Mouse (Mus musculus): Measurements from ENCODE around the gene Pyy.

- peak; percentile 70; the same call in 1 of the 2 replicates for TF ChIP-seq POLR2A (IDR thresholded peaks at IDR 0.05; ENCODE audit: borderline replicate concordance, extremely low read depth, low read depth, low read length)
- no peak for TF ChIP-seq CTCF (IDR thresholded peaks at IDR 0.05; ENCODE audit: insufficient read depth, low read length)
Observed at GRCm38 (mm10) chr11:102156039-102156785, 48.6 kb upstream of the Pyy start, which contains the start of gene Tmem101.

Data from lung, adult 2 months (tissue).